Mouse (Mus musculus): ENCODE measurements around the gene Pla2g1b.
"Not testable (repeated sequence)": the region's sequence is repeated elsewhere in the genome, so short reads cannot be mapped to it uniquely, and the experiment has no call there.

Pla2g1b gene

GRCm38 (mm10) chr5:115483947-115484920, 18.2 kb downstream of the Pla2g1b start, which contains the start of gene Sirt4:
Gene Sirt4, minus strand, starts transcription at chr5:115484725.
- peak; percentile 82 for DNase-seq (ENCODE audit: low spot score)

DNA sequence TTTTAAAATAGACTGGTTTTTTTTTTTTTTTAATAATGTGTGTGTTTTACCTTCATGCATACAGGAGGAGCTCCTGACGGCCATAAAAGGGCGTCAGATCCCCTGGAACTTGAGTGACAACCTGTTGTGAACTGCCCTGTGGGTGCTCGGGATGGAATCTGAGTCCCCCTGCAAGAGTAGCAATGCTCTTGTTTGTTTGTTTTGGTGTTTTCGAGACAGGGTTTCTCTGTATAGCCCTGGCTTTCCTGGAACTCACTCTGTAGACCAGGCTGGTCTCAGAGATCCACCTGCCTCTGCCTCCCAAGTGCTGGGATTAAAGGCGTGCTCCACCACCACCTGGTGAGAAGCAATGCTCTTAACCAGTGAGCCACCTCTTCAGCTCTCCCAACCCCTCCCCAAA, 18.9 kb downstream of the Pla2g1b start:
- no peak for DNase-seq (ENCODE audit: low spot score)

- no peak for DNase-seq (ENCODE audit: low spot score)
These were observed 19.6 kb downstream of the Pla2g1b start for GRCm38 (mm10) chr5:115485489-115486205.

DNA sequence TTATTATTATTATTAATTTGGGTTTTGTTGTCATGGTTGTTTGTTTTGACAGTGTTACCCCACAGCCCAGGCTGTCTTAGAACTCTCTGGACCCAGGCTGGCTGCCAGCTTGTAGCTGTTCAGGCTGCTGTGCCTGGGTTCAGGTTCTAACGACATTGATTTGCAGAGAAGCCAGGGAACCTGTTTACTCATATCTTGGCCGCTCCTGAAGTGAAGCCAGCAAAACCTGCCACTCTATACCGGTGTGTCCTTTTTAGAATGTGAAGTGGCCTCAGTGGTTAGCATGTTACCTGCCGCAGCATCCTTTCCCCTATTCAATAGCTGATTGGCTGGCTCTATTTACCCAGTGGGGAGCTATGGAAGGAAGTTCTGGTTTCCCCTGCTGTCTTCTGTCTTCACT, 20.7 kb downstream of the Pla2g1b start:
- DNase-seq (ENCODE audit: low spot score) = no peak

- no peak for DNase-seq (ENCODE audit: low spot score)
These were observed 21.3 kb downstream of the Pla2g1b start for GRCm38 (mm10) chr5:115487353-115487752.

- DNase-seq (ENCODE audit: low spot score) = no peak
These were observed 22.0 kb downstream of the Pla2g1b start for GRCm38 (mm10) chr5:115487942-115488580.

DNA sequence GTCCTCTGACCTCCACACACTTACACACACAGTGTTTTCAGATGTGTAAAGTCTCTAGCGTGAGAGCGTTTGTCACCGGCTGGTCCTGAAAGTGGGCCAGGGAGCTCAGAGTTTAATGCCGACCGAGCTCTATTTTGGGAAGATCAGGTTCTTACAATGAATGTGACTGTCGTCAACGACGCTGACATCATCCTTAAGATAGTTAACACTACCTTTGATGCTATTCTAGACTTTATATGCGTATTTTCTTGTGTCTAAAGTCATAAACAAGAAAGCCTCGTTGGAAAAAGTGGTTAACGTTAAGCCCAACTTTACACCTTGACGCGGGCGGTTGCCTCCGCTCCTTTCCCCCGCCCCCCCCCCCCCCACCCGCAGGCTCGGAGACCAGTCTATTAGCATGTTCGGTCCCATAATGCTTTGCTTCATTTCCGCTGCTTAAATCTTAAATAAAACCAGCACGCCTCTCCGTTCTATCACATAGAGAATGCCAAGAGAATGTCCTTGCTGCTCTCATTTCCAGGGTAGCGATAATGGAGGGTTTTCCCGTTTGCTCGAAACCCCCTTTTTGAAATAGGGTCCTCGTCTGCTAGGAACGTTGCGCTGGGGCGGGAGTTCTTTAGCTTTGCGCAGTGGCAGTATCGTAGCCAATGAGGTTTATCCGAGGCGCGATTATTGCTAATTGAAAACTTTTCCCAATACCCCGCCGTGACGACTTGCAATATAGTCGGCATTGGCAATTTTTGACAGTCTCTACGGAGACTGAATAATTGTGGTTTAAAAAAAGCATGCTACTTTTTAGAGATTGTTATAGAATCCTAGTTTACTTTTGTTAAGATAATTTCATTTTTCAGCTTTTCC, 23.0 kb downstream of the Pla2g1b start:
- peak; percentile 55 for DNase-seq (ENCODE audit: low spot score)

- peak; percentile 80 for DNase-seq (ENCODE audit: low spot score)
These were observed 23.9 kb downstream of the Pla2g1b start for GRCm38 (mm10) chr5:115489699-115490637.

DNA sequence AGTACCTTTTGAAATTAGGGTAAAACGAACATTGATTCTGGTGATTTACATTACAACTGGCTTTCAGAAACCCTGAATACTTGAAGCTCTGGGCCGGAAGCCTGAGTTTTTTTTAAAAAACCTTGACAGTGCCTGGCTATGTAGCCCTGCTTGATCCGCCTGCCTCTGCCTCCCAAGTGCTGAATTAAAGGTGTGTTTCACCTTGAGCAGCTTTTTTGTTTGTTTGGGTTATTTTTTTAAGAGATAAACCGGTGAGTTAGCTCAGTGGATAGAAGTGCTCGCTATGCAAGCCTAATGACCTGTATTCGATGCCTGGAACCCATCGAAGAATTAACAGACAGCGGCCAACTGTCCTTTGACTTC, 24.6 kb downstream of the Pla2g1b start:
- no peak for DNase-seq (ENCODE audit: low spot score)

GRCm38 (mm10) chr5:115491076-115491475, 25.0 kb downstream of the Pla2g1b start:
- no peak for DNase-seq (ENCODE audit: low spot score)

DNA sequence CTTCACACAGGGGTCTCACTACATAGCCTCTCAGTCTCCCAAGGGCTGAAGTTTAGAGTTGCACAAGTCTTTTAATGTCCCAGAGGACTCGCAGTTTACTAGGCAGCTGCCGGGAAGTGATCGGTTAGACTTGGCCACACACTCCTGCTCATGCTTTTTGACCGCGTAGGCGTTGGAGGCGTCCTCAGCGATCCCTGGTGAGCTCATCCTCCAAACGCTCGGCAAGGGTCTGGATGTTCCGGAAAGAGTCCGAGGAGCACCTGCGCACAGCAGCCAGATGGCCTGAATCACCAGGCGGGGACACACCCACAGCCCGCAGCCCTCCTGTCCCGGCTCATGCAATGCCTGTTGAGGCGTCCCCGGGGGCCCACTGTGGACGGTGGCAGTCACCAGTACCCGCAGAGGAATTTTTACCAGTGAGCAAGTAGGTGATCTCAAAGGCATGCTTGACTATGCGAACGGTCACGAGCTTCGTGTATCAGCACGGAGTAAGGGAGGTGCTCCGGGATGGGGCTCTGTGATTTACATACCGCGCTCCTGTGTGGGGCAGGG, 25.8 kb downstream of the Pla2g1b start:
- DNase-seq (ENCODE audit: low spot score) = peak; percentile 64

GRCm38 (mm10) chr5:115492711-115493335, 26.8 kb downstream of the Pla2g1b start:
- DNase-seq (ENCODE audit: low spot score) = no peak

DNA sequence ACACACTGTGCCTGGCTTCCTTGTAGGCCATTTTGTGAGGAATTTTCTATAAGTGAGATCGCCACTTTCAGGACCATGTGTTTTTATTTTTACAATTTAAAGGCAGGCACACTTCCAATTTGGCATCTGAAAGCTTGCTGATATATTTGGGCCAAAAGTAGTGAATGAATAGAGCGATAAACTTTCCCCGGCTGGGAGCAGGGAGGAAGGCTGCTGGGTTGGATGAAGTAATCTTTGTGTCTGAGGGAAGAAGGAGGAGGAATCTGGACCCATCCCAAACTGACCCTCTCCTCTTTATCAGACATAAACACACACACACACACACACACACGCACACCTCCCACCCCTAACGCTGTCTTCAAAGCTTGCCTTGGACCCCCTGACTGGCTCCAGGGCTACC, 27.4 kb downstream of the Pla2g1b start:
- no peak for DNase-seq (ENCODE audit: low spot score)

GRCm38 (mm10) chr5:115495618-115496017, 29.6 kb downstream of the Pla2g1b start:
- DNase-seq (ENCODE audit: low spot score) = not testable (repeated sequence)

DNA sequence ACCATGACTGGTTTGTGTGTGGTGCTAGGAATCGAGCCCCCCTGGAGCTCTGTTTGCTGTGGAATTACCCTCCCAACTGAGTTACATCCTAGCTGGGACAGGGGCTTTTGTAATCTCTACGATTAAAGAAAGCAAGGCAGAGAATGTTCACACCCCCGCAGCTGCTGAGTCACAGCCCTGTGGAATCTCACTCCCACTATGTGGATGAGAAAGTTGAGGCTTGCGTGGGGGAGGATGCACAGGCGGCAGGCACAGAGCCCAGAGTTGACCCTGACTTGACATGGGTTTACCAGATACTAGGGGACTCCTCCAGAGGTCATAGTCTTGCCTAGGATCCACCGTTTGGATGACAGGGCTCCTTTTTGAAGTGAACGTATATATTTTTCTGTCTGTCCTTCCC, 31.0 kb downstream of the Pla2g1b start:
- no peak for DNase-seq (ENCODE audit: low spot score)

GRCm38 (mm10) chr5:115498307-115499240, 32.5 kb downstream of the Pla2g1b start:
- no peak for DNase-seq (ENCODE audit: low spot score)

DNA sequence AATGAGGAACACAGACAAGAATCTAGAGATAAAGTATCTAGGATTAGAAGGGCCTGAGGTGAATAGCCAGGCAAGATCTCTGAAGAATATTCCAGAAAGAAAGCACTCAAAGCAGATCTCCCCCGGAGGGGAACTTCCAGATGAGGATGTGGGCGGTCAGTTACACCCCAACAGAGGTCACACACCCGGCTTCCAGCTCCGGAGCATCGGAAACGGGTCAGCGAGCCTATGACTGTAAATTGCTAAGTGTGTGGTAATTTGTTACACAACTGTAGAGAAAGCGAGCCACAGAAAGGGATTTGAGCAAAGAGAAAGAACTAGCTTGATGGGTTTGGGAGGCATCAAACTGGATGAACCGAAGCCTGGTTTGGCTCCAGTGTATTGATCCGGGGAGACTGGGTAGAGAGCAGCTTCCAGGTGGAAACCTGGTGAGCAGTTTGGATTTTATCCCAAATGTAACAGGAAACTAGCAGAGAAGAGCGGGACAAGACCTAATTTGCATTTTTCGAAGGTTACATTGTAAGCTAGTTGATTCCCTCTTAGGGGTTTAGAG, 34.4 kb downstream of the Pla2g1b start:
- DNase-seq (ENCODE audit: low spot score) = no peak

DNA sequence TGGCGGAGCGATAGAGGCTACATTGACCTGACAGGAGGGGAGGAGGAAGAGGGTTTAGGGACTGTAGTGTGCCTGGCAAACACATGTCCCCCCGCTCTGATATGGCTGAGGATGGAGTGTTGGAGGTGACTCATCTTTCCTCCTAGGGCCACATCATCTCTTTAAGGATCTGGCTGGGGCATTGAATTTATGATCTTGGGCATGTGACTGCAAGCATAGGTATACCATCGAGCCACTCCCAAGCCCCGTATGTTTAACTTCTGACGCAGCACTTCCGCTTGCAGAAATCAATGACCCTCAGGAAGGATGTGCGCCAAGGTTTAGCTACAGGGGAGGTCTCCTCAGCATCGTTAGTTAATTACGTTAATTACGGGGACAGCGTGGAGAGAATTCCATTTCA, 37.0 kb downstream of the Pla2g1b start:
- DNase-seq (ENCODE audit: low spot score) = no peak
